Mouse (Mus musculus) kidney, adult 2 months (tissue): ENCODE measurements around the gene Slit3. TPM values are rescaled to one million over a fixed set of nuclear protein-coding genes. Genes with fewer than 3 reads are reported as not detected.

Source experiments
- DNase-seq: peaks from one replicate; pipeline ENCODE4 v3.0.0; 2021
- H3K27ac ChIP-seq: fragments of 200-500 bp; 2 replicates; pipeline ENCODE4 v1.5.1; 2012; ENCODE audit warnings: low read depth, low read length, control low read depth, inconsistent platforms; ENCODE audit not compliant: insufficient read depth
- H3K27me3 ChIP-seq: fragments of 200-500 bp; replicated peaks from 2 replicates; pipeline ENCODE4 v1.6.1; 2012; ENCODE audit warnings: mild to moderate bottlenecking, moderate library complexity, low read length, inconsistent platforms; ENCODE audit not compliant: control insufficient read depth, insufficient read depth
- H3K36me3 ChIP-seq: fragments of 200-500 bp; 2 replicates; pipeline ENCODE4 v1.6.1; 2012; ENCODE audit warnings: mild to moderate bottlenecking, moderate library complexity, low read length, inconsistent platforms; ENCODE audit not compliant: control insufficient read depth, insufficient read depth
- H3K4me1 ChIP-seq: fragments of 200-500 bp; 2 replicates; pipeline ENCODE4 v1.6.1; 2011; ENCODE audit warnings: low read length; ENCODE audit not compliant: control insufficient read depth, insufficient read depth
- H3K4me3 ChIP-seq: fragments of 200-500 bp; 2 replicates; pipeline ENCODE4 v1.5.1; 2011; ENCODE audit warnings: mild to moderate bottlenecking, low read depth, low read length, control low read depth; ENCODE audit not compliant: insufficient read depth
- CTCF ChIP-seq: fragments of 200-500 bp; conservative IDR thresholded peaks from 2 replicates; pipeline ENCODE4 v1.5.1; 2011; ENCODE audit warnings: low read depth, mild to moderate bottlenecking, control low read depth, low read length, moderate library complexity, mixed read lengths; ENCODE audit not compliant: insufficient read depth, insufficient read length
- POLR2A ChIP-seq: fragments of 200-500 bp; IDR thresholded peaks from one replicate; pipeline ENCODE4 v1.6.1; 2011; ENCODE audit warnings: low read depth, low read length, control low read depth
- WGBS: fragments of 180-500 bp; shearing (Covaris S2); methylation state at CpG from one replicate; pipeline ENCODE4 v1.1.7; 2018; 5-methylcytosine and 5-hydroxymethylcytosine counted together
- polyA plus RNA-seq: library from polyadenylated mRNA; depleted of rRNA; stranded (reverse); fragments of >200 nt; gene quantifications from 2 replicates; pipeline ENCODE4 v1.2.3, GENCODE M21; 2012

Slit3 gene
- polyA plus RNA-seq, 1 experiment: 8.4 TPM

GRCm38 (mm10) chr11:35264749-35265148 is 143.7 kb downstream of the Slit3 start:
- no peak for DNase-seq
- 95% methylated on average over 3 of the region's 3 CpGs for WGBS
- Histone ChIP-seq H3K4me3 (no peak overlapping the region), H3K36me3 (no peaks in the 10 kb centered on the region), H3K4me1 (no peaks in the 10 kb centered on the region), H3K27ac (no peak overlapping the region), H3K27me3 (no peaks in the 10 kb centered on the region)
- no peak for TF ChIP-seq CTCF
- no peak for TF ChIP-seq POLR2A

GRCm38 (mm10) chr11:35270396-35270795 is 149.4 kb downstream of the Slit3 start:
- Histone ChIP-seq H3K27me3 (no peaks in the 10 kb centered on the region), H3K36me3 (no peaks in the 10 kb centered on the region), H3K4me1 (no peaks in the 10 kb centered on the region), H3K27ac (no peak overlapping the region), H3K4me3 (no peak overlapping the region)
- 69% methylated on average over 9 of the region's 9 CpGs for WGBS
- TF ChIP-seq POLR2A: no peak
- TF ChIP-seq CTCF: no peak
- peak; percentile 33 for DNase-seq

- H3K27ac ChIP-seq: no peak overlapping the region
- WGBS: 44% methylated on average over 10 of the region's 10 CpGs
- DNase-seq: peak; percentile 64
Observed at GRCm38 (mm10) chr11:35273416-35273815, 152.4 kb downstream of the Slit3 start.

GRCm38 (mm10) chr11:35274036-35274435 is 153.0 kb downstream of the Slit3 start:
- no peak for DNase-seq
- no peak for TF ChIP-seq CTCF
- TF ChIP-seq POLR2A: no peak
- WGBS: 84% methylated on average over 3 of the region's 3 CpGs
- Histone ChIP-seq H3K4me3 (no peak overlapping the region), H3K27me3 (no peaks in the 10 kb centered on the region), H3K27ac (no peak overlapping the region), H3K4me1 (peaks cover 7% of the 10 kb centered on the region), H3K36me3 (no peaks in the 10 kb centered on the region)

More at GRCm38 (mm10) chr11:35273416-35273815, 152.4 kb downstream of the Slit3 start:
- Histone ChIP-seq H3K4me3 (no peak overlapping the region), H3K36me3 (no peaks in the 10 kb centered on the region), H3K4me1 (peaks cover 7% of the 10 kb centered on the region), H3K27me3 (no peaks in the 10 kb centered on the region)
- TF ChIP-seq POLR2A (no peak), CTCF (no peak)

GRCm38 (mm10) chr11:35275300-35275699 is 154.3 kb downstream of the Slit3 start:
- Histone ChIP-seq H3K27me3 (no peaks in the 10 kb centered on the region), H3K27ac (no peak overlapping the region), H3K36me3 (no peaks in the 10 kb centered on the region), H3K4me1 (peaks cover 7% of the 10 kb centered on the region), H3K4me3 (no peak overlapping the region)
- no peak for DNase-seq
- WGBS: 94% methylated on average over 7 of the region's 7 CpGs
- TF ChIP-seq POLR2A (no peak), CTCF (no peak)

- Histone ChIP-seq H3K36me3 (no peaks in the 10 kb centered on the region), H3K4me3 (no peak overlapping the region), H3K27me3 (no peaks in the 10 kb centered on the region), H3K4me1 (peaks cover 7% of the 10 kb centered on the region), H3K27ac (no peak overlapping the region)
- TF ChIP-seq CTCF: no peak
- TF ChIP-seq POLR2A: no peak
- 65% methylated on average over 11 of the region's 11 CpGs for WGBS
- DNase-seq: no peak
Observed at GRCm38 (mm10) chr11:35276001-35276400, 155.0 kb downstream of the Slit3 start.

GRCm38 (mm10) chr11:35278128-35278769 is 157.2 kb downstream of the Slit3 start:
- Histone ChIP-seq H3K4me1 (peaks cover 7% of the 10 kb centered on the region), H3K27ac (no peak overlapping the region), H3K27me3 (no peaks in the 10 kb centered on the region), H3K4me3 (no peak overlapping the region), H3K36me3 (no peaks in the 10 kb centered on the region)
- TF ChIP-seq CTCF: no peak
- TF ChIP-seq POLR2A: no peak
- 37% methylated on average over 16 of the region's 16 CpGs for WGBS
- DNase-seq: peak; percentile 29

- 75% methylated on average over 6 of the region's 6 CpGs for WGBS
- H3K4me3 ChIP-seq: no peak overlapping the region
- TF ChIP-seq CTCF (no peak), POLR2A (no peak)
Observed at GRCm38 (mm10) chr11:35280826-35281225, 159.8 kb downstream of the Slit3 start.

More at GRCm38 (mm10) chr11:35280826-35281225, 159.8 kb downstream of the Slit3 start:
- DNase-seq: peak; percentile 46
- no peaks in the 10 kb centered on the region for H3K27me3 ChIP-seq
- H3K36me3 ChIP-seq: no peaks in the 10 kb centered on the region
- no peak overlapping the region for H3K27ac ChIP-seq
- H3K4me1 ChIP-seq: peaks cover 7% of the 10 kb centered on the region
